In the genomic region with DNA sequence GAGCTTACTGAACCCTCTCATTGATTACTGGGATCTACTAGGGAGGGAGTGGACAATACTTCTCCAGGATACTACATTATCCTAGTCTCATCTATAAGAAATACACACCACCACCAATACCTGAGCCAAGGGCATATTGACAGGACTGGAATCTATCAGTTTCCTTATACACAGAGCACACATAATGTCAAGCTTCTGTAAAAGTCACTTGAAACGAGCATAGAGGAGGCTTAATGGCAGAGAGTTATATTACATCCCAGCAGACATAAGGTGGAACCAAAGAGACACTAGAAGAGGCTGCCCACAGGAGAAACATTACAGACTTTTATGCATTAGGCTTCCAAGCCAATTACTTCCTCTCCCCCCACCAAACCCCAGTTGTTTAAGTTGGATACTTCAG, we compare ENCODE assay signal across 23 mouse cellular contexts. TPM values are rescaled to one million over a fixed set of nuclear protein-coding genes. Genes with fewer than 3 reads are reported as not detected.
"Had no signal": no experiment of that assay in that cellular context is flagged by ENCODE, and none has a peak within 500 bp of the region (broad histone marks: within the 10 kb centered on the region; RNA-seq: fewer than 3 reads in every experiment).

No protein-coding gene starts in this region.

- H3K4me3 ChIP-seq: limb, embryonic 12.5 days; liver, embryonic 13.5 days; lung, embryonic 15.5 days; megakaryocyte, embryonic 14.5 days; neural tube, embryonic 13.5 days; stomach, embryonic 15.5 days had no signal

- ATAC-seq: liver, postnatal 0 days had no signal

- H3K27me3 ChIP-seq: liver, embryonic 13.5 days; lung, embryonic 15.5 days; neural tube, embryonic 13.5 days; stomach, embryonic 15.5 days had no signal

- H3K9ac ChIP-seq: limb, embryonic 12.5 days; liver, embryonic 13.5 days; liver, postnatal 0 days; lung, embryonic 15.5 days; neural tube, embryonic 13.5 days; stomach, embryonic 15.5 days had no signal

- H3K4me1 ChIP-seq: limb, embryonic 12.5 days; liver, embryonic 13.5 days; lung, embryonic 15.5 days; neural tube, embryonic 13.5 days; stomach, embryonic 15.5 days had no signal

- H3K27ac ChIP-seq: kidney, postnatal 0 days; limb, embryonic 12.5 days; liver, embryonic 13.5 days; lung, embryonic 15.5 days; macrophage; neural tube, embryonic 13.5 days; stomach, embryonic 15.5 days had no signal

- H3K9me3 ChIP-seq: limb, embryonic 12.5 days; liver, embryonic 13.5 days; lung, embryonic 15.5 days; neural tube, embryonic 13.5 days; stomach, embryonic 15.5 days had no signal

- H3K4me2 ChIP-seq: limb, embryonic 12.5 days; liver, embryonic 13.5 days; lung, embryonic 15.5 days; neural tube, embryonic 13.5 days; stomach, embryonic 15.5 days had no signal

- DNase-seq: kidney, adult 11 months; kidney, adult 9 months; kidney, postnatal 36 days; liver; liver, embryonic 13.5 days; liver, postnatal 0 days; lung, postnatal 14 days; thymus, adult 2 months; thymus, postnatal 25 days had no signal

- H3K36me3 ChIP-seq: limb, embryonic 12.5 days; liver, embryonic 13.5 days; lung, embryonic 15.5 days; neural tube, embryonic 13.5 days; stomach, embryonic 15.5 days had no signal

RNA-seq across cellular contexts. Expression of a gene that starts 13.6 kb away (rescaled TPM):
- total RNA-seq: layer of hippocampus, adult 18-20 months; left cerebral cortex, postnatal 36 days; monocyte, adult 5-6 weeks had no signal
- polyA plus RNA-seq: kidney, postnatal 0 days; limb, embryonic 12.5 days; liver, embryonic 13.5 days; liver, postnatal 0 days; lung, embryonic 15.5 days; macrophage; neural tube, embryonic 13.5 days; spleen, adult 2 months; stomach, embryonic 15.5 days; thymus, adult 2 months had no signal

RNA-seq across cellular contexts. Expression of a gene that starts 26.0 kb away (rescaled TPM):
- total RNA-seq: monocyte, adult 5-6 weeks had no signal
- polyA plus RNA-seq: liver, embryonic 13.5 days; liver, postnatal 0 days; macrophage; spleen, adult 2 months had no signal

RNA-seq across cellular contexts. Expression of a gene that starts 48.3 kb away (rescaled TPM):
- total RNA-seq: layer of hippocampus, adult 18-20 months; layer of hippocampus, postnatal 36 days; left cerebral cortex, postnatal 36 days; monocyte, adult 5-6 weeks had no signal
- polyA plus RNA-seq: kidney, postnatal 0 days; limb, embryonic 12.5 days; liver, embryonic 13.5 days; liver, postnatal 0 days; lung, embryonic 15.5 days; macrophage; neural tube, embryonic 13.5 days; spleen, adult 2 months; stomach, embryonic 15.5 days; thymus, adult 2 months; urinary bladder, adult 2 months had no signal

RNA-seq across cellular contexts. Expression of a gene that starts 50.2 kb away (rescaled TPM):
- total RNA-seq: layer of hippocampus, adult 18-20 months; layer of hippocampus, postnatal 36 days; left cerebral cortex, postnatal 36 days; monocyte, adult 5-6 weeks had no signal
- polyA plus RNA-seq: limb, embryonic 12.5 days; liver, embryonic 13.5 days; liver, postnatal 0 days; lung, embryonic 15.5 days; macrophage; neural tube, embryonic 13.5 days; spleen, adult 2 months; testis, adult 2 months had no signal
